Mouse (Mus musculus) adrenal gland, adult 10 weeks (tissue): Measurements from ENCODE around the gene Ctsz. TPM values are rescaled to one million over a fixed set of nuclear protein-coding genes. Genes with fewer than 3 reads are reported as not detected.

Experiments
- polyA plus RNA-seq: library from polyadenylated mRNA; stranded (reverse); fragments of 350-450 nt; fragmentation: Illumina TruSeq; extraction: RNeasy Lipid Tissue Mini Kit (QIAGEN cat#74804); gene quantifications from one replicate; pipeline ENCODE4 v1.2.3, GENCODE M21; 2014; ENCODE audit warnings: low read depth, low replicate concordance

The Ctsz gene
- 16.5 TPM for polyA plus RNA-seq

DNA sequence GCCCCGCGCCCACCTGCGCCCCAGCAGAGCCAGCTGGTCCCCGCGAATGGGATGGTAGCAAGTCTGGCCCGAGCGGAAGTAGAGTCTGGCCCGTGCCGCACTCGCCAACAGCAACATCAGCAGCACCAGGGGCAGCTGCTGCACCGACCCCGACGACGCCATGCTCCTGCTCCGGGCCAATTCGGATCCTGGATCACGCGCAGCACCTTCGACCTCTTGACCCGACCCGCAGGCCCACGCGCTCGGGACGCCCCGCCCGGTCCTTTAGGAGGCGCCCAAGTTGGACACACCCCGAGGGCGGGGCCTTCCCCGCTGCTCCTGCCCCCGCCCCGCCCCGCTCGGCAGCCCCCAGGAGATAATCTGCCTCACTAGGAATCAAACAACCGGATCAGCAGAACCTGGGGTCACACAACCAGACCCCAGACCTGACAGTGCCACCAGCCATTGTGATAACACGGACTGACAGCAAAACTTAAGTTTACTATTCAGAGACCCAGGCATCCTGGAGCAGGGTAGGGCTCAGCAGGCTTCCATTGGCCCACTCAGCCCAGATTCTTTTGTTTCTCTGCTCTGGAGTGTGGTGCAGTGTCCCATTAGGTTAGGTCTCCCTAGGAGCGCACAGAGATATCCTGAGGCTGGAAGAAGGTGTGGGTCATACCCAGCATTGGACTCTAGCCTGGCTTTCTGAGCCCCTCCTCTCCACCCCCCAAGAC, at the start of gene Ctsz:
Gene Ctsz, minus strand, starts transcription at position 303 of the 713 bp plus-strand sequence.

DNA sequence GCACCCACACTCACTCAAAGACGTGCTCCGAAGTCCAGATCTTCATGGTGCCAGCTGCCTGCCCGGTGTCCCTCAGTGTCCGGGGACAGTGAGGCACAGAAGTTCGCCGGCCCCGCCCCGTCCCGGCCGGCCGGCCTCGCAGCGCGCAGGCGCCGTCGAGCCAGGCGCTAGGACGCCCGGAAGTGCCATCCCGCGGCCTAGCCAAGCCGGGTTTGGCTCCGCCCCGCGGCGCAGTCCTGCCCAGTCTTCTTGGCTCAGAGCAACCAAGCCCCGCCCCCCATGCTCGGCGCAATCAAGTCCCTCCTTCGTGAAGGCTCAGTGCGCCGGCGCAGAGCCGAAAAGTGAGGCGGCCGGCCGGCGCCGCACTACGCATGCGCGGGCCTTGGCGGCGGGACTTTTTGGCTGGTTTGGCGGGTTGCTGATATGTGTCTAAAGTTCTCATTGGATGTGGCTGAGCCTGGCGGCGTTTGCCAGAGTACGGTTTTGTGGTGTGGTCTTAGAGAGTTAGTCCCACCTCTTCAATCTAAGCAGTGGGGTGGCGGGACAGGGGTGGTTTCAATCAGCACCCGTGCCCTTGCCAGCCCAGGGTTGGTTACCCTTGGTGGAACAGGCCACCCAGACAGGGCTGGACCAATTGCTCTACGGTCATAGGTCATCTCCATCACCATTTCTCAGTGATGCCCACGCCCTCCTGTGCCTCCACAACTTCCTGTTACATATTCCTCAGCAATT, 34.1 kb upstream of the Ctsz start, which contains the start of gene Prelid3b:
Gene Prelid3b, minus strand, starts transcription at position 264 of the 732 bp plus-strand sequence.

DNA sequence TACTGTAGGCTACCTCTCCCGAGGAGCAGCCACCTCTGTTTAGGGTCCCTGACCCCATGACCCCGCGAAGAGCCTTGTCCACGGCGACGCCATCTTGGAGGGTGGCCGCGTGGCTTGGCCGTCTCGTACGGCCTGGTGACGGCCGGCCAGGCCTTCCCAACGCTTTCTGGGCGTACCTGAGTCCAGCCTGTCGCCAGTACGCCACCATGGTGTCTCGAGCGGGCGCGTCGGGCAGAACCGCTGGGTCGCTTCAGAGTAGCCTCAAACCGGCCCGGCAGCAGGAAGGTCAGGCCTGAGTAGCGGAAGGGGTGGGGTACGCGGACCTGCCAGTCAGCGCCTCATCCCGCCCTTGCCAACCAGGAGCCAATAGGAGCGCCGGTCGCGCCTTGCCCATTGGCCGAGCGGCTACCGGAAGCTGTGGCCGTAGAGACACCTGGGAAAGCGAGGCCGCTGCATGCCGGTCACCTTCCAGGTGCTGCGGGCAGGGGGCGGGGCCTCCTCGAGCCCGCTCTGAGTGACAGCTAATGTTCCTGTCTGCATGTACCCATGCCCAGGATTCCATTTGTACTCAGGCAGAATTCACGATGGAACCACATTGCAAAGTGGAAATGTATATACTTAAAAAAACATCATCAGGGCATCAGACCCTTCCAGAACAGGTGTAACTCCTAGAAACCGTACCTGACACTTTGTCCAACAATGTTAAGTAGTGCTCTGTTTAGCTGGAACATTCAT, 25.1 kb upstream of the Ctsz start, which contains the start of gene Atp5e:
Gene Atp5e, minus strand, starts transcription at position 317 of the 735 bp plus-strand sequence.

DNA sequence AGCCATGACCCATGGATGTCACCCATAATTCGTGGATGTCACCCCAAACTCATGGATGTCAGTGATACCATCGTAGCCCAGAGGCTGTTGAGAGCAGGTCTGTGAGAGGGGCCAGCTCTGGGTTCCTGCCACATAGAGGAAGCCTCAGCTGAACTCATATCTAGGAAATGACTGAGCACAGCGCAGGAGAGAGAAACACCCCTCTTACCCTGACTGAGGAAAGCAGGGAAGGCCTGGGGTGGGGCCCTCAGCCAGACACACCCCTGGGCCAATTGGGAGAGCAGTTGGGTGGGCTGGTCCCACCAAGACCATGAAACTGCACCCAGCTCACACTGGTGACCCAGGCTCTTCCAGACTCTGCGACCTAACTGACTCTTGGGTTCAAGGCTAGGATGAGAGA, 11.5 kb upstream of the Ctsz start, which contains the start of gene Tubb1:
Gene Tubb1, plus strand, starts transcription at position 343 of the 400 bp plus-strand sequence.

DNA sequence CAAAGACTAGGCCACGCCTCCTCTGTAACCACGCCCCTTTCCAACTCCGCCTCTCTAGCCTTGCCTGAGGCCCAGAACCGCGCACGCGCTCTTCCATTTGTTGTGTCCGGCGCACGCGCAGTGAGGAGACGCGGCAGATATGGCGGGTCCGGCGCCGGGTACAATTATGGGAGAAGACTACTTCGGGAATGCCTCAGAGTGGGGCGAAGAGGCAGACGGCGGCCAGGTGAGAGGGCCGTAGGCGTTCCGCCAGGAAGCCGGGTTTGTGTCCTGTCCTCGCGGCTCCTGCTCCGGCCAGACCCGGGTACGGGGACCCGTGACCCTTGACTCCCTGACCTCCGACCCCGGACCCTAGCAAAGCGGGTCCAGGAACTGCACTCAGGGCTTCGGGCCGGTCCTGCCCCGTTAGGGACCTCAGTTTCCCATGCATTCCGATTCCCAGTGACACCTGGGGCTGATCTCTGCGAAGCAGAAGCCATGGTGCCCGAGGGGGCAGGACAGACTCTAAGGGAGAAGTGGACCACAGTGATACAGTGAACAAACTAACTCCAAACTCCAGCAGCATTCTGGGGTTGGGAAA, 23.0 kb downstream of the Ctsz start, which contains the start of gene Nelfcd:
Gene Nelfcd, plus strand, starts transcription at position 74 of the 580 bp plus-strand sequence.

Other genes with a start within 250 kb of the Ctsz start
- gene Gnas, start 154.7 kb downstream of the Ctsz start, polyA plus RNA-seq, result 1,705 TPM
- gene Gm20721, start 92.3 kb downstream of the Ctsz start, polyA plus RNA-seq, result not detected
- gene Nelfcd, start 23.2 kb downstream of the Ctsz start, polyA plus RNA-seq, result 5.8 TPM
- not detected for gene Tubb1, start 11.7 kb upstream of the Ctsz start, polyA plus RNA-seq
- gene Atp5e, start 25.1 kb upstream of the Ctsz start, polyA plus RNA-seq, result 42.7 TPM
- gene Prelid3b, start 34.0 kb upstream of the Ctsz start, polyA plus RNA-seq, result 170 TPM
- 0.06 TPM for gene Zfp831, start 204.5 kb upstream of the Ctsz start, polyA plus RNA-seq